Mouse (Mus musculus): Measurements from ENCODE around the gene Eepd1. TPM values are rescaled to one million over a fixed set of nuclear protein-coding genes. Genes with fewer than 3 reads are reported as not detected.

The Eepd1 gene
- polyA plus RNA-seq, 1 experiment from 2014 or later = 26.1 TPM

DNA sequence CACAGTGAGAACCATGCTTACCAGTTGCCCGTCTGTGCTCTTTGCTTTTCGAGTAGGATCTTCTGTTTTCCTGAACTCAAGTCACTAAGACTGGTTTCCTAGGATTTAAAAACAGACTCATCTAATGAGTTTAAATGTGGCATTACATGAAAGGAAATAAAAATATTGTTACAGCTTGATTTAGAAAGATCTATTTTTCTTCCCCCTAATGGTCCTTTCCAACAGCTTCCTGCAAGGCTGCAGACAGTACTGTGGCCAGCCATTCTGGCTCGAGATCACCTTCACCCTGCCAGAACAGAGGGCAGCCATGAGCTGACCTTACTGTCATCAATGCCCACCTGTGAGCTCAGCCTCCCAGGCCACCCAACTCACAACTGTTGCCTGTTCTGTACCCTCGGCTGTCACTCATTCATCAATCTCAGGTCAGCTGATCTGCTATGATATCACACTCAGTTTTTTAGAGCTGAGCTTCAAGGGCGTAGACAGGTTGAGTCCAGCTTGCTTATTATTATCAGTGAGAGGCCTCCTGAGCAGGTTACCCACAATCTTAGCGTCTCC is 73.0 kb downstream of the Eepd1 start:
- H3K9me3 ChIP-seq (ENCODE audit: control insufficient read depth) = no peaks in the 10 kb centered on the region
- H3K4me1 ChIP-seq (replicated peaks; ENCODE audit: control insufficient read depth, insufficient read depth, low read length) = no peaks in the 10 kb centered on the region
- no peak overlapping the region for H3K27ac ChIP-seq (ENCODE audit: low read depth, low read length)
- 64% methylated on average over 6 of the region's 6 CpGs for WGBS
- H3K27me3 ChIP-seq (replicated peaks; ENCODE audit: control insufficient read depth, insufficient read depth, low read length) = no peaks in the 10 kb centered on the region
- 0 out of 2 replicates have a peak, but pooled peaks have one; percentile 17 for ATAC-seq
- no peak overlapping the region for H3K4me2 ChIP-seq (replicated peaks; ENCODE audit: low read depth)
- no peaks in the 10 kb centered on the region for H3K36me3 ChIP-seq (ENCODE audit: control insufficient read depth, insufficient read depth)
- no peak overlapping the region for H3K4me3 ChIP-seq (ENCODE audit: low read depth, low read length)
- no peak overlapping the region for H3K9ac ChIP-seq (ENCODE audit: low read depth, low read length)
- TF ChIP-seq CTCF (IDR thresholded peaks at IDR 0.05; ENCODE audit: low read depth) = no peak

DNA sequence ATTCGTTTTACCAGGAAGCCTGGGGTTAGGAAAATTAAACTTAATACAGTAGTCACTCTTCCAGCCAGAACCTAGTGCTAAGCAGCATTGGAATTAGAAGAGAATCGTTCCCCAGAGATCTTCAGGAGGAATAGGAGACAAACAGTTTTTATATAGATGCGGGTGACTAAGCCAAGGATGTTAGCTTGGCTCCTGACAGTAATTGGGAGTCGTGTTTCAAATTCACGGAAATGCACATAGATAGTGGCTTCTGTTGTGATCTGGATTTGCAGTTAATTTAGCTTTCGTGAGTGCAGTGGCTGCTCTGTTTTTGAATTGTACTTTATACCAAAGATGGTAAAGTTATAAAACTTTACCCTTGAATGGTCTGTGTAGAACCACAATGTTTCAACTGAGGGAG is 73.9 kb downstream of the Eepd1 start:
- WGBS = 64% methylated on average over 6 of the region's 6 CpGs
- ATAC-seq = no peak
- no peak overlapping the region for H3K4me2 ChIP-seq (replicated peaks; ENCODE audit: low read depth)

DNA sequence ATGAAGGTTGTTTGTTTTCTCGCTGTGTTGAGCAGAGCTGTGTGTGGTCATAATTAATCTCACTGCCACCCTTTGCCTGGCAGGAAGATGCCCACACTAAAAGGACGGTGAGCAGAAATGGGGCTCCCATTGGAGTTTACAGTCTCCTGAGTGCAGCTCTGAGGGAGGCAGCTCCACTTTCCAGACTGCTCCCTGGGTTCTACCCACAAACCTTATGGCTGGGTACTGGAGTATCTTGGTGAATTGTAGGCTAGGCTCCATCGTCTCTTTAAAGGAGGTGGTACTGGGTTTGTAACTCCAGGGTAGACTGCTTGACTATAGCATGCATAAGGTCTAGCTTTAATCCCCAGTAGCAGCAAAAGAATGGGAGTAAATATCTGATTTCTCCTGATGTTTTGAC is 74.7 kb downstream of the Eepd1 start:
- no peak overlapping the region for H3K9ac ChIP-seq (ENCODE audit: low read depth, low read length)
- no peaks in the 10 kb centered on the region for H3K4me1 ChIP-seq (replicated peaks; ENCODE audit: control insufficient read depth, insufficient read depth, low read length)
- TF ChIP-seq CTCF (IDR thresholded peaks at IDR 0.05; ENCODE audit: low read depth) = no peak
- no peak overlapping the region for H3K4me3 ChIP-seq (ENCODE audit: low read depth, low read length)
- no peak overlapping the region for H3K4me2 ChIP-seq (replicated peaks; ENCODE audit: low read depth)
- 90% methylated on average over 3 of the region's 3 CpGs for WGBS
- ATAC-seq = no peak
- no peaks in the 10 kb centered on the region for H3K9me3 ChIP-seq (ENCODE audit: control insufficient read depth)
- no peaks in the 10 kb centered on the region for H3K27me3 ChIP-seq (replicated peaks; ENCODE audit: control insufficient read depth, insufficient read depth, low read length)
- H3K27ac ChIP-seq (ENCODE audit: low read depth, low read length) = no peak overlapping the region
- no peaks in the 10 kb centered on the region for H3K36me3 ChIP-seq (ENCODE audit: control insufficient read depth, insufficient read depth)

More for the DNA sequence above, 73.9 kb downstream of the Eepd1 start:
- Histone ChIP-seq H3K9me3 (ENCODE audit: control insufficient read depth) (no peaks in the 10 kb centered on the region), H3K4me1 (replicated peaks; ENCODE audit: control insufficient read depth, insufficient read depth, low read length) (no peaks in the 10 kb centered on the region), H3K27ac (ENCODE audit: low read depth, low read length) (no peak overlapping the region), H3K36me3 (ENCODE audit: control insufficient read depth, insufficient read depth) (no peaks in the 10 kb centered on the region), H3K4me3 (ENCODE audit: low read depth, low read length) (no peak overlapping the region), H3K27me3 (replicated peaks; ENCODE audit: control insufficient read depth, insufficient read depth, low read length) (no peaks in the 10 kb centered on the region), H3K9ac (ENCODE audit: low read depth, low read length) (no peak overlapping the region)
- no peak for TF ChIP-seq CTCF (IDR thresholded peaks at IDR 0.05; ENCODE audit: low read depth)

DNA sequence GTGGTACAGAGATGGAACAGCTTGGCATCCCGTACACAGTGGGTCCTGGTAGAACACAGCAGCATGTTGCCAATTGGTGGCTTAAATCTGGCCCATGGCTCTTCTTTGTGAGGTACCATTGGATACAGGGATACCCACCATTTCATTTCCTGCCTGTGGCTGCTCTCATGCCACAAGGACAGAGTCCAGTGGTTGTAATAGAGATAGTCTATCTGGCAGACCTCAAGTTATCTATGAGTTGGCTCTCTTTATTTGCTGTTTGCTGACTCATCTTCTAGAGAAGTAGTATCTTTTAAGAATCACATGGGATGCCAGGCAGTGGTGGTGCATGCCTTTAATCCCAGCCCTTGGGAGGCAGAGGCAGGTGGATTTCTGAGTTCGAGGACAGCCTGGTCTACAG is 76.0 kb downstream of the Eepd1 start:
- Histone ChIP-seq H3K27ac (ENCODE audit: low read depth, low read length) (no peak overlapping the region), H3K9ac (ENCODE audit: low read depth, low read length) (no peak overlapping the region), H3K4me1 (replicated peaks; ENCODE audit: control insufficient read depth, insufficient read depth, low read length) (no peaks in the 10 kb centered on the region), H3K36me3 (ENCODE audit: control insufficient read depth, insufficient read depth) (no peaks in the 10 kb centered on the region), H3K4me2 (replicated peaks; ENCODE audit: low read depth) (no peak overlapping the region), H3K9me3 (ENCODE audit: control insufficient read depth) (no peaks in the 10 kb centered on the region), H3K4me3 (ENCODE audit: low read depth, low read length) (no peak overlapping the region), H3K27me3 (replicated peaks; ENCODE audit: control insufficient read depth, insufficient read depth, low read length) (no peaks in the 10 kb centered on the region)
- WGBS = 94% methylated on average over 2 of the region's 2 CpGs
- TF ChIP-seq CTCF (IDR thresholded peaks at IDR 0.05; ENCODE audit: low read depth) = no peak
- peak; percentile 74 for ATAC-seq

DNA sequence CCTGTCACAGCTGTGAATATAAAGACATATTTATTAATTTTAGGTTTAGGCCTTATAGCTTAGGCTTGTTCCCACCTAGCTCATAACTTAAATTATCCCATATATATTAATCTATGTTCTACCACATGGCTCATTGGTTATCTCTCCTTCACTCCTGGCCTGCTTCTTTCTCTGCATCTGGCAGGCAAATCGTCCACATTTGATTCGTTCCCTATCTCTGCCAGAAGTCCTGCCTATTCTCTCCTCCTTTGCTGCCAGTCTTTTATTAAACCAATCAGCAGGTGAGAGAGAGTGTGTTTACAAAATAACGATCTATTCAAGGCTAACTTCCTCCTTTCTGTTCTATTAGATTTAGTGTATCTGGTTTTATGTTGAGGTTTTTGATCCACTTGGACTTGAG is 77.5 kb downstream of the Eepd1 start:
- no peak for ATAC-seq
- TF ChIP-seq CTCF (IDR thresholded peaks at IDR 0.05; ENCODE audit: low read depth) = no peak
- Histone ChIP-seq H3K27me3 (replicated peaks; ENCODE audit: control insufficient read depth, insufficient read depth, low read length) (no peaks in the 10 kb centered on the region), H3K4me2 (replicated peaks; ENCODE audit: low read depth) (no peak overlapping the region), H3K4me1 (replicated peaks; ENCODE audit: control insufficient read depth, insufficient read depth, low read length) (no peaks in the 10 kb centered on the region), H3K9ac (ENCODE audit: low read depth, low read length) (no peak overlapping the region), H3K4me3 (ENCODE audit: low read depth, low read length) (no peak overlapping the region), H3K36me3 (ENCODE audit: control insufficient read depth, insufficient read depth) (no peaks in the 10 kb centered on the region), H3K27ac (ENCODE audit: low read depth, low read length) (no peak overlapping the region), H3K9me3 (ENCODE audit: control insufficient read depth) (no peaks in the 10 kb centered on the region)
- 78% methylated on average over 3 of the region's 3 CpGs for WGBS

DNA sequence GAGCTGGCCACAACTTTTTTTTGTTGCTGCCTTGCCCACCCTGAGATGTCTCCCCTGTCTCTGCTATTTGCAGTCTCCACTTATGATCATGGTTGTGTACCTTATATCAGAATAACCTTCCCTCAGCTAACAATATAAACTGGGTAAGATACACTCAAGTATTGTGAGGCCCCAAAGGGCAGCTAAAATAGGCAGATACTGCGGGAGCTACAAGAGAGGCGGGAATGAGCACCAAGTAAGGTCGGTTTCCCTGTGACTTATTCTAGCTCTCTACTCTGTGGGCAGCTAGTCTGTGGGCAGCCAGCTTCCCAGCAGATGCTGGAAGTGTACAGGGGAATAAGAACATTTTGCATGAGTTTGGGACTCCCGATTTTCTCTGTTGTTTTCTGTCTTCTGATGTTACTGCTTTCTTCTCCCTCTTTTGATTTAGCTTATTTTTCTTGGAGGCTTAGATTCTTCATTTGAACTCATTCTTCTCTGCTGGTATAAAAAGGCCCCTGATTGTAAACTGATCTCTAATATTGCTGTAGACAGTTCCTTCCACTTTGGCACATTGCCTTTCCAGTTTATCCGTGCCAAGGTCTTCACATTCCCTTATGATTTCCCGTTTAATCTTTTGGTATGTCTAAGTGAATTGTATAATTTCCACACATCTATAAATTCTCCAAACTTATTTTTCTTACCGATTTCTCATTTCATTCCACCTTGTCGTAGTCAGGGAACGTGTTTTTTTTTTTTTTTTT is 78.8 kb downstream of the Eepd1 start:
- H3K9ac ChIP-seq (ENCODE audit: low read depth, low read length) = no peak overlapping the region
- H3K36me3 ChIP-seq (ENCODE audit: control insufficient read depth, insufficient read depth) = no peaks in the 10 kb centered on the region
- no peaks in the 10 kb centered on the region for H3K27me3 ChIP-seq (replicated peaks; ENCODE audit: control insufficient read depth, insufficient read depth, low read length)
- ATAC-seq = no peak
- 74% methylated on average over 9 of the region's 9 CpGs for WGBS
- no peak overlapping the region for H3K4me2 ChIP-seq (replicated peaks; ENCODE audit: low read depth)
- no peak for TF ChIP-seq CTCF (IDR thresholded peaks at IDR 0.05; ENCODE audit: low read depth)
- no peak overlapping the region for H3K27ac ChIP-seq (ENCODE audit: low read depth, low read length)
- H3K9me3 ChIP-seq (ENCODE audit: control insufficient read depth) = no peaks in the 10 kb centered on the region
- H3K4me1 ChIP-seq (replicated peaks; ENCODE audit: control insufficient read depth, insufficient read depth, low read length) = no peaks in the 10 kb centered on the region
- no peak overlapping the region for H3K4me3 ChIP-seq (ENCODE audit: low read depth, low read length)

All from intestine, postnatal 0 days (tissue).